Mouse (Mus musculus) small intestine, adult 2 months (tissue): ENCODE measurements around the gene Abca1. TPM values are rescaled to one million over a fixed set of nuclear protein-coding genes. Genes with fewer than 3 reads are reported as not detected.

Experiments
- H3K27ac ChIP-seq: fragments of 200-500 bp; 2 replicates; pipeline ENCODE4 v1.5.1; 2012; ENCODE audit warnings: low read depth, low read length, control low read depth, inconsistent platforms; ENCODE audit not compliant: insufficient read depth
- H3K27me3 ChIP-seq: fragments of 200-500 bp; 2 replicates; pipeline ENCODE4 v1.6.1; 2012; ENCODE audit warnings: mild to moderate bottlenecking, moderate library complexity, low read length, inconsistent platforms; ENCODE audit not compliant: control insufficient read depth, insufficient read depth
- H3K36me3 ChIP-seq: fragments of 200-500 bp; 2 replicates; pipeline ENCODE4 v1.6.1; 2012; ENCODE audit warnings: mild to moderate bottlenecking, low read length, control low read depth, inconsistent platforms; ENCODE audit not compliant: control insufficient read depth, insufficient read depth
- H3K4me1 ChIP-seq: fragments of 200-500 bp; 2 replicates; pipeline ENCODE4 v1.6.1; 2012; ENCODE audit warnings: low read length, inconsistent platforms, mixed read lengths; ENCODE audit not compliant: control insufficient read depth, insufficient read depth, insufficient read length
- H3K4me3 ChIP-seq: fragments of 200-500 bp; 2 replicates; pipeline ENCODE4 v1.5.1; 2012; ENCODE audit warnings: low read depth, mild to moderate bottlenecking, control low read depth, inconsistent platforms, low read length, moderate library complexity
- CTCF ChIP-seq: fragments of 200-500 bp; IDR thresholded peaks from 2 replicates; pipeline ENCODE4 v1.5.1; 2012; ENCODE audit warnings: low read depth, mild to moderate bottlenecking, control low read depth, inconsistent platforms, low read length, moderate library complexity, mixed read lengths; ENCODE audit not compliant: insufficient replicate concordance, insufficient read length; ENCODE audit errors: extremely low read depth
- POLR2A ChIP-seq: fragments of 200-500 bp; IDR thresholded peaks from 2 replicates; pipeline ENCODE4 v1.6.1; 2012; ENCODE audit warnings: low read depth, mild to moderate bottlenecking, control low read depth, inconsistent platforms, low read length, moderate library complexity
- WGBS: fragments of 180-500 bp; shearing (Covaris S2); methylation state at CpG from one replicate; pipeline ENCODE4 v1.1.7; 2018; 5-methylcytosine and 5-hydroxymethylcytosine counted together
- polyA plus RNA-seq: library from polyadenylated mRNA; depleted of rRNA; stranded (reverse); fragments of >200 nt; gene quantifications from 2 replicates; pipeline ENCODE4 v1.2.3, GENCODE M21; 2012

Abca1 gene
- polyA plus RNA-seq, 1 experiment, result 2.8 TPM

DNA sequence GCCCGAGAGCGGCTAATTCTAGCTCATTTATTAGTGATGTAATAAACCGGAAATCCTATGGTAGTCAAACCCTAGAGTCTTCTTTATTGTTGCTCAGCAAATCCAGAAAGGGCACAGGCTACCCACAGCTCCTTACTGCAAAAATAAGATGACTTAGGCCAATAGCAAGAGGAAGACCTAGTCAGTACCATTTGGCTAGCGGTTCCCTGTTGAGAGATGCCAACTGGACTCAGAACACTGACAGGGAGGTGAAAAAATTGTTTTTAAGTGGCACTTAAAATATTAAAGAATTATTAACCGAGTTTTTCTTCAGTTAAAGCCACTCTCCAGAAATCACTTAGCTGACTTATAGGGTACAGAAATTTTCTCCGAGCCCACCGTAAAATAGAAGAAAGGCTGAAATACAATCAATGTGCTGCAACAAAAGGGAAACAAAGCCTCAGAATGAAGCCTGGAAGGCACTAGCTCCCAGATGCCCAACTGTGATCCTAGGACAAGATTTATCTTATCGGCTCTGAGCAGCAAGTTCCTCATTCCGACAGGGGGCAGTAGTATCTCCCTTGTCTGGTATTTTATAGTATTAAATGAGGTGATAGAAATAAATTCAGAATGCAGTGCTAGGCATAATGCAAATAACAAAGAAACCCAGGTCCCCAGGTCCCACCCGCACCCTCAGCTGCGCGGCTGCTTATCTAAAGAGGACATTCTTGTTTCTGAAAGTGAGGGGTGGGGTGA lies 14.1 kb downstream of the Abca1 start:
- Histone ChIP-seq H3K4me3 (no peak overlapping the region), H3K4me1 (no peaks in the 10 kb centered on the region; the same call in 1 of the 2 replicates), H3K27ac (no peak overlapping the region), H3K36me3 (peaks cover 2% of the 10 kb centered on the region; the same call in 1 of the 2 replicates), H3K27me3 (no peaks in the 10 kb centered on the region)
- WGBS, result 78% methylated on average over 12 of the region's 12 CpGs
- TF ChIP-seq CTCF (peak; percentile 18; the same call in 1 of the 2 replicates), POLR2A (no peak)

DNA sequence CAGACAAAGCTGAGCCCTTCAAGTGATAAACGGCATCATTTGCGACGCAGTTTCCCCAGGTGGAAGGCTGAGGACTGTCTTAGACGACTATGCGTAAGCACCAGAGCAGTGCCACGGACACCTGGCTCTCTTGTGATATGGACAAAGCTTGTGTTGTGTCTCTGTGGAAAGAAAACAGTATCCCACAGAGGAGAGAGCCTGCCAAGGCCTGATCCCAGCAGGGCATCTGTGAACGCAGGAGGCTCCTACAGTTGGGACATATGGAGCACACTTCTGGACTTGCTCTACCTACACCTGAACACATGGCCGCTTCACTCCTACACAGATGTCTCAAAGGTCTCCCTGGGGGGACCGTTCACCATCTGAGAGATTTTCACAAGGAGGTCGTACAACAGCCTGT lies 15.1 kb downstream of the Abca1 start:
- TF ChIP-seq POLR2A, result no peak
- no peak for TF ChIP-seq CTCF
- H3K36me3 ChIP-seq, result peaks cover 2% of the 10 kb centered on the region; the same call in 1 of the 2 replicates
- H3K4me1 ChIP-seq, result peaks cover 4% of the 10 kb centered on the region; the same call in 1 of the 2 replicates
- 90% methylated on average over 10 of the region's 10 CpGs for WGBS
- no peak overlapping the region for H3K4me3 ChIP-seq
- H3K27ac ChIP-seq, result no peak overlapping the region
- H3K27me3 ChIP-seq, result no peaks in the 10 kb centered on the region

DNA sequence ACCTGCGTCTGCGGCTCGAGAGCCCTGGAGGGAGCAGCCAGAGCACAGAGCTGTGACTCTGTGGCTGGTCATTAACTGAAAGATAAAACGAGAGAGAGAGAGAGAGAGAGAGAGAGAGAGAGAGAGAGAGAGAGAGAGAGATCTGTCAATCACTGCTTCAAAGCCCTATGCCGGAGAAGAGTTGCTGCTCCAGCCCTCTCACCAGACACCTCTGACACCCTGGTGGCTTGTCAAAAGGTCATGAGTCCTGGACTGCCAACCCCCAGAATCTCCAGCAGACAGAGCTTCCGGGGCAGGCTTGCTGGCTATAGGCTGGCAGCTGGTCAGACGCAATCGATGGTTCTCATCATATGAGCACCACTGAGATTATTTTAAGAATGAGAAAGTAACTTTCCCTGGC lies 15.7 kb downstream of the Abca1 start:
- Histone ChIP-seq H3K4me1 (peaks cover 9% of the 10 kb centered on the region; the same call in 1 of the 2 replicates), H3K27me3 (no peaks in the 10 kb centered on the region), H3K4me3 (no peak overlapping the region), H3K27ac (no peak overlapping the region), H3K36me3 (peaks cover 2% of the 10 kb centered on the region; the same call in 1 of the 2 replicates)
- 79% methylated on average over 8 of the region's 8 CpGs for WGBS
- TF ChIP-seq POLR2A (no peak), CTCF (no peak)

DNA sequence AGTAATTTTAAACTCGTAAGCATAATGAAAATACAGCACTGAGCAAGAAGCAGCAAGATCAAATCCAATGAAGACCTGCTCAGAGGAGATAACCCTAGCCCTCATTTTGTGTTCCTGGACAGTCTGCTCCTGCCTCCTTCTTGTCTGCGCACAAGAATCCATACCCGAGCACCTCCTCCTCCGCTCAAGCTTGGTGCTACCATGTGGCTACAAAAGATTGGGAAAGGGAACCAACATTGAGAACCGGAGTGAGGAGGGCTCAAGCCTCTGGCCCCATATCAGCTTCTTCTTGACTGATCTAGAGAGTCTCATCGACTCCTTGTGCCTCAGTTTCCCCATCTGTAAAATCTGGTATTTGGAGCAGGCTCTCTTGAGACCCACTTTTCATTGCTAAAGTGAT lies 19.0 kb downstream of the Abca1 start:
- Histone ChIP-seq H3K27ac (no peak overlapping the region), H3K4me1 (peaks cover 10% of the 10 kb centered on the region; the same call in 1 of the 2 replicates), H3K4me3 (no peak overlapping the region), H3K27me3 (no peaks in the 10 kb centered on the region), H3K36me3 (peaks cover 2% of the 10 kb centered on the region; the same call in 1 of the 2 replicates)
- TF ChIP-seq POLR2A (no peak), CTCF (no peak)
- WGBS, result 96% methylated on average over 6 of the region's 6 CpGs

DNA sequence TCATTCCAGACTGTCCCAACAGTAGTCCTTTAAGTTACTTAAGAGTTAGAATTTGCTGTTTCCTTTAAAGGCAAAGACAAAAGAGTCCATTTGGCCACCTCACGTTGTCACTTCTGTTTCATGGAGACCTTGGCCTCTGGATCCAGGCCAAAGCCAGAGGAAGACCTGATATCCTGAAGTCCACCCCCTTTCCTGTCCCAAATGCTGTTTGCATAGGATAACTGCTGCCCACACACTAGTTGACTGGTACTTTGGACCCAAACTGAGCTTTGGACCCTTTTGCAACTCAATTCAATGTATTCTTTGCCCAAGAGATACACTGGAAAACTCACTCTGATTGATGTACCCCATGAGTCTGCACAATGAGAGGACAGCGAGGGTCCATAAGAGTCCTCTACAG lies 20.2 kb downstream of the Abca1 start:
- peak overlapping the region; percentile 31; the same call in 1 of the 2 replicates for H3K27ac ChIP-seq
- no peak for TF ChIP-seq POLR2A
- no peak for TF ChIP-seq CTCF
- H3K4me1 ChIP-seq, result peaks cover 10% of the 10 kb centered on the region; the same call in 1 of the 2 replicates
- no peaks in the 10 kb centered on the region for H3K27me3 ChIP-seq
- WGBS, result 47% methylated on average over 2 of the region's 2 CpGs
- H3K4me3 ChIP-seq, result no peak overlapping the region
- H3K36me3 ChIP-seq, result peaks cover 2% of the 10 kb centered on the region; the same call in 1 of the 2 replicates

DNA sequence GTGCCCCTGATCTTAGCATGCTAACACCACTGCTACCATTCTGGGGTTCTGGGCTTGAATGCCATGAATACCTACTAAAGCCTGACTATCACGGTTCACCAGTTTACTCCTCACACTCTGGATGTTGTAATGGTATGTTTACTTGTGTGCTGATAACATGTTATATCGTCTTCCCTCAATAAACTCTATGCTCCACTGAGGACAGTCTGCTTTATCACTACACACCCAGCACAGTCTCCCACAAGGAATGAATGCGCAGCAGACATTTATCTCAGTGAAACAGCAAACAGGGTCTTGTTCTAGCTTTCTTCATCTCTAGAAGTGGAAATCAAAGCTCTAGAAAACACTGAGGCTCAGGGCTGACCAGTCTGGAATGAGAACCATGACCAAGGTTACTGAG lies 20.7 kb downstream of the Abca1 start:
- TF ChIP-seq CTCF (no peak), POLR2A (no peak)
- 35% methylated on average over 3 of the region's 3 CpGs for WGBS
- Histone ChIP-seq H3K36me3 (peaks cover 2% of the 10 kb centered on the region; the same call in 1 of the 2 replicates), H3K4me1 (peaks cover 10% of the 10 kb centered on the region; the same call in 1 of the 2 replicates), H3K27ac (peak overlapping the region; percentile 31; the same call in 1 of the 2 replicates), H3K27me3 (no peaks in the 10 kb centered on the region), H3K4me3 (no peak overlapping the region)

DNA sequence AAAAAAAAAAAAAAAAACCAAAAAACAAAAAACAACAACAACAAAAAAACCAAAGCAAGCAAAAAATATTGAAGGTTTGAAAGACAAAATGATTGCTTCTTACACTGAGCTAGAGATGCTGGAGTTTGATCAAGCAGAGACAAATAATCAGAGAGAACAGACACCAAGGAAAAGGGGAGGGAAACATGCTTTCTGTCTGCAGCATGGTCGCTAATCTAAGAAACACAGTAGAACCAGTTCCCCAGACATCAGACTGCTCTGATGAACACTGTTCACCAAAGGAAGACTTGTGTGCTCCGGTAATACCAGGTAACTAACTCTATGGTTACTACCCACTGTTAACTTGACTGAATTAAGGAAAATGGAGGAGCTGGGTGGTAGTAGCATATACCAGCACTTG lies 22.6 kb downstream of the Abca1 start:
- Histone ChIP-seq H3K27ac (no peak overlapping the region), H3K36me3 (peaks cover 4% of the 10 kb centered on the region), H3K27me3 (no peaks in the 10 kb centered on the region), H3K4me1 (peaks cover 10% of the 10 kb centered on the region; the same call in 1 of the 2 replicates), H3K4me3 (no peak overlapping the region)
- no peak for TF ChIP-seq POLR2A
- TF ChIP-seq CTCF, result no peak
- WGBS, result 80% methylated on average over 2 of the region's 2 CpGs
